Mouse (Mus musculus) urinary bladder, postnatal 14 days (tissue): Measurements from ENCODE around the gene Gm4301.
"Not testable (repeated sequence)": the region's sequence is repeated elsewhere in the genome, so short reads cannot be mapped to it uniquely, and the experiment has no call there.

Source experiments
- DNase-seq: peaks from one replicate; pipeline ENCODE4 v3.0.0; 2021; ENCODE audit warnings: low spot score

Gene Gm4301

DNA sequence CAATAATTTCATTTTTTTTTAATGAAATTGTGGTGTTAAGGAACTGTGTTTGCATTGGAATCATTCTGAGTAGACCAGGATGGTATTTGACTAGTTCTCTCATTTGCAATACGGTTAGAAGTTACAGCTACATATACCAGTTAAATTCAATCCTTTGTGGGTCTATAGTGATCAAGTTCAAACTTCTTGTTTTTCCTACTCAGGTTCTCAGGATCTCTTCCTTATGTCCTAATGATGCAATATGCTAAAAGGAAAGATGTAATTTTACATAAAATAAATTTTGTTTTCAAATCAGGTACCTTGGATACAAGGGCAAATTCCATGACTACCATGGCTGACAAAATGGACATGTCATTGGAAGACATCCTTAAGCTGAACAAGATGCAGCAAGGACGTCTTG is at the start of gene Gm4301:
TSS of gene Gm4301 (plus strand) at position 301 of the 400 bp plus-strand sequence.
- not testable (repeated sequence) for DNase-seq

GRCm38 (mm10) chr10:100296105-100296504 is 39.4 kb upstream of the Gm4301 start:
- DNase-seq: no peak

DNA sequence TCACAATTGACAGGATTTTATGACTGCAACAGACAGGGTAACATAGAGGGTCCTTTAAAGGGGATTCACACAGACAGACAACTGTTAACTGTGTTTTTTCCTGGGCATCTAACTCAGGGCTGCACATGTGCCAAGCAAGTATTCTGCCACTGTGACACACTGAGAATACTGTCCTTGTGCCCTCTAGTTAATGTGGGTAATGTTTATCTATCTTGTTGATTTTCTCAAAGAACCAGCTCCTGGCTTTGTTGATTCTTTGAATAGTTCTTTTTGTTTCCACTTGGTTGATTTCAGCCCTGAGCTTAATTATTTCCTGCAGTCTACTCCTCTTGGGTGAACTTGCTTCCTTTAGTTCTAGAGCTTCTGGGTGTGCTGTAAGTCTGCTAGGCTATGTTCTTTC is 35.4 kb upstream of the Gm4301 start:
- not testable (repeated sequence) for DNase-seq

- not testable (repeated sequence) for DNase-seq
These were observed 5.1 kb downstream of the Gm4301 start, which contains the start of gene Gm4302 for GRCm38 (mm10) chr10:100340536-100340935. Gm4302 (plus strand) TSS chr10:100340836.

GRCm38 (mm10) chr10:100345672-100346071 is 10.2 kb downstream of the Gm4301 start, which contains the start of gene Gm4303:
Gm4303 (plus strand) TSS chr10:100345972.
- not testable (repeated sequence) for DNase-seq

DNA sequence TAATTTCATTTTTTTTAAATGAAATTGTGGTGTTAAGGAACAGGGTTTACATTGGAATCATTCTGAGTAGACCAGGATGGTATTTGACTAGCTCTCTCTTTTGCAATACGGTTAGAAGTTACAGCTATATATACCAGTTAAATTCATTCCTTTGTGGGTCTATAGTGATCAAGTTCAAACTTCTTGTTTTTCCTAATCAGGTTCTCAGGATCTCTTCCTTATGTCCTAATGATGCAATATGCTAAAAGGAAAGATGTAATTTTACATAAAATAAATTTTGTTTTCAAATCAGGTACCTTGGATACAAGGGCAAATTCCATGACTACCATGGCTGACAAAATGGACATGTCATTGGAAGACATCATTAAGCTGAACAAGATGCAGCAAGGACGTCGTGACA is 15.3 kb downstream of the Gm4301 start, which contains the start of gene Gm4305:
TSS of gene Gm4305 (plus strand) at position 301 of the 400 bp plus-strand sequence.
- DNase-seq: not testable (repeated sequence)

DNA sequence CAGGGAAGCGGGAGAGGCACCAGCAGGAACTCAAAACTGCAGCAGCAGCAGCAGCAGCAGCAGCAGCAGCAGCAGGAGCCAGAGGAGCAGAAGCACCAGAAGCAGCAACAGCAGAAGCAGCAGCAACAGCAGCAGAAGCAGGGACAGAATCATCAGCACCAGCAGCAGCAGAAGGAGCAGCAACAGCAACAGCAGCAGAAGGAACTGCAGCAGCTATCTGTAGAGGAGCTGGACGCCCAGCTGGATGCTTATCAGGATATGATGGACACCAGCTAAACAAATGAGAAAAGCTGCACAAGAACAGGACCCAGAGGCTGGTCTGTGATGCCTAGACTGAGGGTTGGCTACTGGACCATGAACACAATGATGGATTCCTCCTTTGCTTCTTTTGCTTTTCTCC is 21.4 kb downstream of the Gm4301 start:
- not testable (repeated sequence) for DNase-seq

DNA sequence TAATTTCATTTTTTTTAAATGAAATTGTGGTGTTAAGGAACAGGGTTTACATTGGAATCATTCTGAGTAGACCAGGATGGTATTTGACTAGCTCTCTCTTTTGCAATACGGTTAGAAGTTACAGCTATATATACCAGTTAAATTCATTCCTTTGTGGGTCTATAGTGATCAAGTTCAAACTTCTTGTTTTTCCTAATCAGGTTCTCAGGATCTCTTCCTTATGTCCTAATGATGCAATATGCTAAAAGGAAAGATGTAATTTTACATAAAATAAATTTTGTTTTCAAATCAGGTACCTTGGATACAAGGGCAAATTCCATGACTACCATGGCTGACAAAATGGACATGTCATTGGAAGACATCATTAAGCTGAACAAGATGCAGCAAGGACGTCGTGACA is 25.6 kb downstream of the Gm4301 start, which contains the start of gene Gm4307:
TSS of gene Gm4307 (plus strand) at position 301 of the 400 bp plus-strand sequence.
- not testable (repeated sequence) for DNase-seq

DNA sequence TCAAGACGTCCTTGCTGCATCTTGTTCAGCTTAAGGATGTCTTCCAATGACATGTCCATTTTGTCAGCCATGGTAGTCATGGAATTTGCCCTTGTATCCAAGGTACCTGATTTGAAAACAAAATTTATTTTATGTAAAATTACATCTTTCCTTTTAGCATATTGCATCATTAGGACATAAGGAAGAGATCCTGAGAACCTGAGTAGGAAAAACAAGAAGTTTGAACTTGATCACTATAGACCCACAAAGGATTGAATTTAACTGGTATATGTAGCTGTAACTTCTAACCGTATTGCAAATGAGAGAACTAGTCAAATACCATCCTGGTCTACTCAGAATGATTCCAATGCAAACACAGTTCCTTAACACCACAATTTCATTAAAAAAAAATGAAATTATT is 47.0 kb downstream of the Gm4301 start, which contains the start of gene Gm4312:
TSS of gene Gm4312 (minus strand) at position 101 of the 400 bp plus-strand sequence.
- DNase-seq: not testable (repeated sequence)
